Mouse (Mus musculus) hindbrain, embryonic 14.5 days (tissue): ENCODE results near the gene Amotl1. TPM values are rescaled to one million over a fixed set of nuclear protein-coding genes. Genes with fewer than 3 reads are reported as not detected.

Source experiments
- ATAC-seq: fragments of 200-750 bp; cut with Nextera tagmentation; 2 replicates; pipeline ENCODE4 v1.8.0; 2017; ENCODE audit warnings: moderate number of reproducible peaks, mild to moderate bottlenecking, moderate TSS enrichment, moderate library complexity; ENCODE audit not compliant: low FRiP score
- DNase-seq: peaks from one replicate; pipeline ENCODE4 v3.0.0-alpha.2; 2015; ENCODE audit warnings: low spot score
- H3K27ac ChIP-seq: fragments of 300-500 bp; sonication (generic); 2 replicates; pipeline ENCODE4 v1.5.1; 2014; ENCODE audit warnings: mild to moderate bottlenecking, moderate library complexity
- H3K27me3 ChIP-seq: fragments of 300-500 bp; sonication (generic); 2 replicates; pipeline ENCODE4 v1.6.1; 2014; ENCODE audit warnings: mild to moderate bottlenecking, low read length, mixed read lengths; ENCODE audit not compliant: control insufficient read depth, insufficient read depth
- H3K36me3 ChIP-seq: fragments of 300-500 bp; sonication (generic); replicated peaks from 2 replicates; pipeline ENCODE4 v1.6.1; 2014; ENCODE audit not compliant: control insufficient read depth, insufficient read depth
- H3K4me1 ChIP-seq: fragments of 300-500 bp; sonication (generic); replicated peaks from 2 replicates; pipeline ENCODE4 v1.6.1; 2014; ENCODE audit warnings: antibody characterized with exemption, low read length, mixed read lengths; ENCODE audit not compliant: control insufficient read depth, insufficient read depth
- H3K4me2 ChIP-seq: fragments of 300-500 bp; sonication (generic); replicated peaks from 2 replicates; pipeline ENCODE4 v1.6.1; 2014; ENCODE audit warnings: mild to moderate bottlenecking, moderate library complexity
- H3K4me3 ChIP-seq: fragments of 300-500 bp; sonication (generic); replicated peaks from 2 replicates; pipeline ENCODE4 v1.5.1; 2014; ENCODE audit warnings: mild to moderate bottlenecking, low read length
- H3K9ac ChIP-seq: fragments of 300-500 bp; sonication (generic); 2 replicates; pipeline ENCODE4 v1.6.1; 2014
- H3K9me3 ChIP-seq: fragments of 300-500 bp; sonication (generic); 2 replicates; pipeline ENCODE4 v1.6.1; 2016; ENCODE audit warnings: low read length; ENCODE audit not compliant: control insufficient read depth
- WGBS: fragments of 180-500 bp; shearing (Covaris S2); extraction: QIAGEN DNeasy Blood & Tissue Kit; methylation state at CpG from one replicate; pipeline ENCODE4 v1.1.7; 2014; 5-methylcytosine and 5-hydroxymethylcytosine counted together
- polyA plus RNA-seq: library from polyadenylated mRNA; unstranded; fragments of >200 nt; fragmentation: Nextera tagmentation; extraction: Ambion mirVana; gene quantifications from 2 replicates; pipeline ENCODE4 v1.2.1, GENCODE M21; 2014

The Amotl1 gene
- polyA plus RNA-seq, 1 experiment from 2014 or later: 10.3 TPM

- H3K4me3 ChIP-seq: no peak overlapping the region
- H3K9me3 ChIP-seq: no peaks in the 10 kb centered on the region
- no peaks in the 10 kb centered on the region for H3K4me1 ChIP-seq
- DNase-seq: no peak
- H3K27ac ChIP-seq: no peak overlapping the region
- no peaks in the 10 kb centered on the region for H3K36me3 ChIP-seq
- WGBS: 69% methylated on average over 2 of the region's 2 CpGs
- no peak overlapping the region for H3K9ac ChIP-seq
- ATAC-seq: no peak
- H3K27me3 ChIP-seq: no peaks in the 10 kb centered on the region
- no peak overlapping the region for H3K4me2 ChIP-seq
These were observed 123.2 kb downstream of the Amotl1 start for GRCm38 (mm10) chr9:14521695-14522094.

GRCm38 (mm10) chr9:14520971-14521670 is 123.7 kb downstream of the Amotl1 start:
- Histone ChIP-seq H3K4me3 (no peak overlapping the region), H3K4me1 (no peaks in the 10 kb centered on the region), H3K4me2 (no peak overlapping the region), H3K36me3 (no peaks in the 10 kb centered on the region), H3K27ac (no peak overlapping the region), H3K9me3 (no peaks in the 10 kb centered on the region), H3K9ac (no peak overlapping the region), H3K27me3 (no peaks in the 10 kb centered on the region)
- DNase-seq: no peak
- 76% methylated on average over 3 of the region's 3 CpGs for WGBS
- ATAC-seq: no peak

GRCm38 (mm10) chr9:14518105-14518504 is 126.8 kb downstream of the Amotl1 start:
- Histone ChIP-seq H3K4me1 (no peaks in the 10 kb centered on the region), H3K36me3 (peaks cover 11% of the 10 kb centered on the region; the same call in 1 of the 2 replicates), H3K27ac (no peak overlapping the region), H3K9me3 (no peaks in the 10 kb centered on the region), H3K4me3 (no peak overlapping the region), H3K27me3 (no peaks in the 10 kb centered on the region), H3K4me2 (no peak overlapping the region), H3K9ac (no peak overlapping the region)
- 90% methylated on average over 3 of the region's 3 CpGs for WGBS
- ATAC-seq (no peak), DNase-seq (no peak)

- H3K36me3 ChIP-seq: peaks cover 16% of the 10 kb centered on the region; the same call in 1 of the 2 replicates
- ATAC-seq (no peak), DNase-seq (no peak)
- no peaks in the 10 kb centered on the region for H3K27me3 ChIP-seq
- WGBS: 53% methylated on average over 1 of the region's 1 CpGs
- no peak overlapping the region for H3K9ac ChIP-seq
- no peak overlapping the region for H3K4me3 ChIP-seq
- H3K9me3 ChIP-seq: no peaks in the 10 kb centered on the region
- H3K4me2 ChIP-seq: no peak overlapping the region
- H3K4me1 ChIP-seq: no peaks in the 10 kb centered on the region
- no peak overlapping the region for H3K27ac ChIP-seq
These were observed 127.6 kb downstream of the Amotl1 start for GRCm38 (mm10) chr9:14517296-14517695.

- H3K27ac ChIP-seq: no peak overlapping the region
- H3K4me2 ChIP-seq: no peak overlapping the region
- no peaks in the 10 kb centered on the region for H3K4me1 ChIP-seq
- DNase-seq (peak; percentile 65), ATAC-seq (peak; percentile 84)
- 76% methylated on average over 9 of the region's 9 CpGs for WGBS
- H3K36me3 ChIP-seq: peaks cover 57% of the 10 kb centered on the region
- H3K9me3 ChIP-seq: no peaks in the 10 kb centered on the region
- H3K4me3 ChIP-seq: no peak overlapping the region
- H3K9ac ChIP-seq: no peak overlapping the region
- H3K27me3 ChIP-seq: no peaks in the 10 kb centered on the region
These were observed 132.0 kb downstream of the Amotl1 start for GRCm38 (mm10) chr9:14512633-14513445.

- Histone ChIP-seq H3K27me3 (no peaks in the 10 kb centered on the region), H3K9me3 (no peaks in the 10 kb centered on the region), H3K4me3 (peak overlapping the region; percentile 93), H3K9ac (peak overlapping the region; percentile 93), H3K4me1 (peaks cover 5% of the 10 kb centered on the region), H3K36me3 (peaks cover 36% of the 10 kb centered on the region), H3K27ac (peak overlapping the region; percentile 69), H3K4me2 (peak overlapping the region; percentile 86)
- DNase-seq (no peak), ATAC-seq (no peak)
- WGBS: 4% methylated on average over 10 of the region's 10 CpGs
These were observed 143.9 kb downstream of the Amotl1 start for GRCm38 (mm10) chr9:14500916-14501424.

GRCm38 (mm10) chr9:14500023-14500915 is 144.6 kb downstream of the Amotl1 start, which contains the start of the genes Kdm4d and Cwc15:
Kdm4d (minus strand) TSS chr9:14500482.
Cwc15 (plus strand) TSS chr9:14500617.
- WGBS: under 1% methylated on average over 59 of the region's 59 CpGs
- Histone ChIP-seq H3K27ac (peak within 1 kb of the TSS; percentile 85), H3K36me3 (peaks cover 29% of the 10 kb centered on the region), H3K9me3 (no peaks in the 10 kb centered on the region), H3K9ac (peak within 1 kb of the TSS; percentile 93), H3K4me3 (peak within 1 kb of the TSS; percentile 93), H3K4me1 (peaks cover 5% of the 10 kb centered on the region), H3K27me3 (no peaks in the 10 kb centered on the region), H3K4me2 (peak within 1 kb of the TSS; percentile 86)
- peak; percentile 97 for DNase-seq
- ATAC-seq: peak; percentile 98

GRCm38 (mm10) chr9:14498896-14499705 is 145.8 kb downstream of the Amotl1 start:
- ATAC-seq (no peak), DNase-seq (no peak)
- WGBS: 82% methylated on average over 4 of the region's 4 CpGs
- peaks cover 5% of the 10 kb centered on the region for H3K4me1 ChIP-seq
- no peak overlapping the region for H3K27ac ChIP-seq
- H3K4me2 ChIP-seq: peak overlapping the region; percentile 80
- H3K9ac ChIP-seq: peak overlapping the region; percentile 87
- no peaks in the 10 kb centered on the region for H3K9me3 ChIP-seq
- peaks cover 19% of the 10 kb centered on the region for H3K36me3 ChIP-seq
- peak overlapping the region; percentile 93 for H3K4me3 ChIP-seq
- H3K27me3 ChIP-seq: no peaks in the 10 kb centered on the region
